Mouse (Mus musculus): ENCODE data around the gene Fam189a1. TPM values are rescaled to one million over a fixed set of nuclear protein-coding genes. Genes with fewer than 3 reads are reported as not detected.

Gene Fam189a1
- polyA plus RNA-seq, 1 experiment, result 0.07 TPM

- Histone ChIP-seq H3K79me3 (ENCODE audit: low read depth) (no peaks in the 10 kb centered on the region), H3K79me2 (ENCODE audit: control insufficient read depth, insufficient read depth) (no peaks in the 10 kb centered on the region), H3K4me3 (ENCODE audit: insufficient read depth, poor library complexity, severe bottlenecking) (no peak overlapping the region), H3K27me3 (ENCODE audit: control insufficient read depth, insufficient read depth, insufficient read length) (no peaks in the 10 kb centered on the region), H3K36me3 (ENCODE audit: control insufficient read depth, insufficient read depth) (no peaks in the 10 kb centered on the region), H3ac (ENCODE audit: control insufficient read depth, insufficient read length, low read depth) (no peak overlapping the region)
- TF ChIP-seq MYOG (IDR thresholded peaks at IDR 0.05; ENCODE audit: control insufficient read depth, extremely low read depth, insufficient read length), result no peak
- TF ChIP-seq CTCF (IDR thresholded peaks at IDR 0.05; ENCODE audit: control insufficient read depth, insufficient read depth, insufficient read length), result no peak
- TF ChIP-seq MAX (IDR thresholded peaks at IDR 0.05), result no peak
- no peak for TF ChIP-seq FOSL1 (IDR thresholded peaks at IDR 0.05; ENCODE audit: insufficient read depth, low read length, poor library complexity, severe bottlenecking)
- TF ChIP-seq CEBPB (IDR thresholded peaks at IDR 0.05; ENCODE audit: low read depth), result no peak
- TF ChIP-seq MYOD1 (IDR thresholded peaks at IDR 0.05; ENCODE audit: control insufficient read depth, insufficient read length, low read depth), result no peak
- no peak for TF ChIP-seq USF1 (IDR thresholded peaks at IDR 0.05; ENCODE audit: low read depth)
Measured at GRCm38 (mm10) chr7:64728181-64728591, 428.2 kb downstream of the Fam189a1 start.

GRCm38 (mm10) chr7:64725967-64726695 is 430.2 kb downstream of the Fam189a1 start:
- H3K27me3 ChIP-seq (ENCODE audit: control insufficient read depth, insufficient read depth, insufficient read length), result no peaks in the 10 kb centered on the region
- H3K4me3 ChIP-seq (ENCODE audit: insufficient read depth, poor library complexity, severe bottlenecking), result no peak overlapping the region
- H3ac ChIP-seq (ENCODE audit: control insufficient read depth, insufficient read length, low read depth), result no peak overlapping the region
- H3K79me2 ChIP-seq (ENCODE audit: control insufficient read depth, insufficient read depth), result no peaks in the 10 kb centered on the region
- TF ChIP-seq MAX (IDR thresholded peaks at IDR 0.05), result no peak
- no peak for TF ChIP-seq MYOG (IDR thresholded peaks at IDR 0.05; ENCODE audit: control insufficient read depth, extremely low read depth, insufficient read length)
- no peak for TF ChIP-seq MYOD1 (IDR thresholded peaks at IDR 0.05; ENCODE audit: control insufficient read depth, insufficient read length, low read depth)
- TF ChIP-seq USF1 (IDR thresholded peaks at IDR 0.05; ENCODE audit: low read depth), result no peak
- TF ChIP-seq CTCF (IDR thresholded peaks at IDR 0.05; ENCODE audit: control insufficient read depth, insufficient read depth, insufficient read length), result no peak
- no peak for TF ChIP-seq FOSL1 (IDR thresholded peaks at IDR 0.05; ENCODE audit: insufficient read depth, low read length, poor library complexity, severe bottlenecking)
- TF ChIP-seq CEBPB (IDR thresholded peaks at IDR 0.05; ENCODE audit: low read depth), result no peak
- H3K79me3 ChIP-seq (ENCODE audit: low read depth), result no peaks in the 10 kb centered on the region
- H3K36me3 ChIP-seq (ENCODE audit: control insufficient read depth, insufficient read depth), result no peaks in the 10 kb centered on the region

- no peak overlapping the region for H3ac ChIP-seq (ENCODE audit: control insufficient read depth, insufficient read length, low read depth)
Measured at GRCm38 (mm10) chr7:64724409-64724808, 432.0 kb downstream of the Fam189a1 start.

GRCm38 (mm10) chr7:64723313-64723712 is 433.1 kb downstream of the Fam189a1 start:
- no peak overlapping the region for H3ac ChIP-seq (ENCODE audit: control insufficient read depth, insufficient read length, low read depth)
- H3K27me3 ChIP-seq (ENCODE audit: control insufficient read depth, insufficient read depth, insufficient read length), result no peaks in the 10 kb centered on the region
- no peaks in the 10 kb centered on the region for H3K79me2 ChIP-seq (ENCODE audit: control insufficient read depth, insufficient read depth)
- no peaks in the 10 kb centered on the region for H3K79me3 ChIP-seq (ENCODE audit: low read depth)
- H3K4me3 ChIP-seq (ENCODE audit: insufficient read depth, poor library complexity, severe bottlenecking), result no peak overlapping the region
- TF ChIP-seq CTCF (IDR thresholded peaks at IDR 0.05; ENCODE audit: control insufficient read depth, insufficient read depth, insufficient read length), result no peak
- TF ChIP-seq MAX (IDR thresholded peaks at IDR 0.05), result no peak
- no peak for TF ChIP-seq CEBPB (IDR thresholded peaks at IDR 0.05; ENCODE audit: low read depth)
- TF ChIP-seq FOSL1 (IDR thresholded peaks at IDR 0.05; ENCODE audit: insufficient read depth, low read length, poor library complexity, severe bottlenecking), result no peak
- no peak for TF ChIP-seq MYOG (IDR thresholded peaks at IDR 0.05; ENCODE audit: control insufficient read depth, extremely low read depth, insufficient read length)
- no peak for TF ChIP-seq MYOD1 (IDR thresholded peaks at IDR 0.05; ENCODE audit: control insufficient read depth, insufficient read length, low read depth)
- no peak for TF ChIP-seq USF1 (IDR thresholded peaks at IDR 0.05; ENCODE audit: low read depth)
- H3K36me3 ChIP-seq (ENCODE audit: control insufficient read depth, insufficient read depth), result no peaks in the 10 kb centered on the region

More at GRCm38 (mm10) chr7:64724409-64724808, 432.0 kb downstream of the Fam189a1 start:
- H3K79me2 ChIP-seq (ENCODE audit: control insufficient read depth, insufficient read depth), result no peaks in the 10 kb centered on the region
- H3K4me3 ChIP-seq (ENCODE audit: insufficient read depth, poor library complexity, severe bottlenecking), result no peak overlapping the region
- no peaks in the 10 kb centered on the region for H3K79me3 ChIP-seq (ENCODE audit: low read depth)
- no peaks in the 10 kb centered on the region for H3K36me3 ChIP-seq (ENCODE audit: control insufficient read depth, insufficient read depth)
- TF ChIP-seq CTCF (IDR thresholded peaks at IDR 0.05; ENCODE audit: control insufficient read depth, insufficient read depth, insufficient read length) (no peak), CEBPB (IDR thresholded peaks at IDR 0.05; ENCODE audit: low read depth) (no peak), MYOG (IDR thresholded peaks at IDR 0.05; ENCODE audit: control insufficient read depth, extremely low read depth, insufficient read length) (no peak), MAX (IDR thresholded peaks at IDR 0.05) (no peak), MYOD1 (IDR thresholded peaks at IDR 0.05; ENCODE audit: control insufficient read depth, insufficient read length, low read depth) (no peak), FOSL1 (IDR thresholded peaks at IDR 0.05; ENCODE audit: insufficient read depth, low read length, poor library complexity, severe bottlenecking) (no peak), USF1 (IDR thresholded peaks at IDR 0.05; ENCODE audit: low read depth) (no peak)
- no peaks in the 10 kb centered on the region for H3K27me3 ChIP-seq (ENCODE audit: control insufficient read depth, insufficient read depth, insufficient read length)

DNA sequence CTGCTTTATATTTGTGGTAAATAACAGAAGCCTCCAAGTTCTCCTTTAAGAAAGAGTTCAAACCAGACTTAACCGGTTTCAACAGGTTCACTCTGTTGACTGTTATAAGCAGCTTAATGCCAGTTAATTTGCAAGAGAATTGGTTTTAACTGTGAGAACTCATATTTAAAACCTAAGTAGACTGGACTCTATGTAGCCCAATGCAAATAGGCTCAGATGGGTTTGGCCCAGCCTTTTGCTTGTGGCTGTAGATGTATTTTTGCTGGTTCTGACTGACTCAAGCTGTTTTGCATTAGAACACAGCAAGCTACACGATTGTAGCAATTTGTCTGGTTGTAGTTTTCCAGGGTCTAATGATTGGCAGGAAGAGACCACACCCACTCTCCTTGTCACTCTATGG is 440.1 kb downstream of the Fam189a1 start:
- H3K79me2 ChIP-seq (ENCODE audit: control insufficient read depth, insufficient read depth), result no peaks in the 10 kb centered on the region
- H3K79me3 ChIP-seq (ENCODE audit: low read depth), result no peaks in the 10 kb centered on the region
- no peak for TF ChIP-seq FOSL1 (IDR thresholded peaks at IDR 0.05; ENCODE audit: insufficient read depth, low read length, poor library complexity, severe bottlenecking)
- TF ChIP-seq MAX (IDR thresholded peaks at IDR 0.05), result no peak
- TF ChIP-seq CEBPB (IDR thresholded peaks at IDR 0.05; ENCODE audit: low read depth), result no peak
- no peak for TF ChIP-seq MYOD1 (IDR thresholded peaks at IDR 0.05; ENCODE audit: control insufficient read depth, insufficient read length, low read depth)
- no peak for TF ChIP-seq MYOG (IDR thresholded peaks at IDR 0.05; ENCODE audit: control insufficient read depth, extremely low read depth, insufficient read length)
- no peak for TF ChIP-seq USF1 (IDR thresholded peaks at IDR 0.05; ENCODE audit: low read depth)
- no peak for TF ChIP-seq CTCF (IDR thresholded peaks at IDR 0.05; ENCODE audit: control insufficient read depth, insufficient read depth, insufficient read length)
- no peak overlapping the region for H3ac ChIP-seq (ENCODE audit: control insufficient read depth, insufficient read length, low read depth)
- no peaks in the 10 kb centered on the region for H3K27me3 ChIP-seq (ENCODE audit: control insufficient read depth, insufficient read depth, insufficient read length)
- H3K4me3 ChIP-seq (ENCODE audit: insufficient read depth, poor library complexity, severe bottlenecking), result no peak overlapping the region
- no peaks in the 10 kb centered on the region for H3K36me3 ChIP-seq (ENCODE audit: control insufficient read depth, insufficient read depth)
